Mouse (Mus musculus) embryonic fibroblast, embryonic 13.5 days (primary cell): ENCODE data around the gene Hist1h2bl.

Experiments used
- CTCF ChIP-seq: IDR thresholded peaks from 2 replicates; pipeline ENCODE4 v1.5.1; 2011; ENCODE audit warnings: mild to moderate bottlenecking, control low read depth, low read length, moderate library complexity, borderline replicate concordance; ENCODE audit not compliant: insufficient read depth
- POLR2A ChIP-seq: IDR thresholded peaks from 2 replicates; pipeline ENCODE4 v1.6.1; 2011; ENCODE audit warnings: low read depth, mild to moderate bottlenecking, control low read depth, low read length, moderate library complexity

DNA sequence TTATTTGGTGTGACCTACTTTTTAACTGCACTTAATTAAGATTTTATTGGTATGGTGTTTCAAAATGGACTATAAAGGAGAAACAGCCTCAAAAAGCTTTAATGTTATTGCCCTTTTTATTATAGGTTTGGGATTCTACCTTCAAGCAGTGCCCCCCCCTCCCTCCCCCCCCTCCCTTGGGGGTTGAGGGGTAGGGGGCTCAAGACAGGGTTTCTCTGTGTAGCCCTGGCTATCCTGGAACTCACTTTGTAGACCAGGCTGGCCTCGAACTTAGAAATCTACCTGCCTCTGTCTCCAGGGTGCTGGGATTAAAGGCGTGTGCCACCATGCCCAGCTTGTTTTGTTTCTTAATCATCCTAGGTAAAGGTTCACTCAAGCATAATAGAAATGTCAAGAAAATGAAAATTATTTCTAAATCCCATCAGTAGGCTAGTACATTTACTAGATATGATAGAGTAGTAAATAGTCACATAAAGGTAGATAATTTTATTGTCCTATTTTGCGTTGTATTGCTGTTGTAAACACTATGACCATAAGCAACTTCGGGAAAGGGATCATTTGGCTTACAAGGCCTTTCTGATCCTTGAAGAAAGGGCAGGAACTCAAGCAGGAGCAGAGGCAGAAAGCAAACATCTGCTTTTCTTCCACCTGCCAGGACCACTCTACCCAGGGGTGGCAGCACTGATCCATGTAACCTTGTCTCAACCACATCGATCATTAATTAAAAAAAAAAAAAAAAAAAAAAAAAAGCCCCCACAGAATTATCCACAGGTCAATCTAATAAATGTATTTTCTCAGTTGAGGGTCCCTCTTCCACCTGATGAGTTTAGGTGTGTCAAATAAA is 7.3 kb upstream of the Hist1h2bl start:
- TF ChIP-seq POLR2A (no peak), CTCF (no peak)
